Mouse (Mus musculus): Measurements from ENCODE around the gene Duox1. TPM values are rescaled to one million over a fixed set of nuclear protein-coding genes. Genes with fewer than 3 reads are reported as not detected.

The Duox1 gene
- polyA plus RNA-seq (2012; rRNA removed), result 0.11 and 0.16 TPM in 2 replicates

GRCm38 (mm10) chr2:122315372-122315771, at the start of gene Duox1:
TSS of gene Duox1 (plus strand) at chr2:122315672.
- no peak within 1 kb of the TSS for H3K4me3 ChIP-seq (ENCODE audit: low read depth, low read length)
- TF ChIP-seq CTCF (IDR thresholded peaks at IDR 0.05; ENCODE audit: extremely low read depth, insufficient read length, insufficient replicate concordance, low read depth, low read length), result no peak
- TF ChIP-seq POLR2A (IDR thresholded peaks at IDR 0.05; ENCODE audit: low read depth, low read length), result no peak
- H3K27me3 ChIP-seq (ENCODE audit: control insufficient read depth, insufficient read depth, low read length), result peaks cover 5% of the 10 kb centered on the region; the same call in 1 of the 2 replicates
- H3K4me1 ChIP-seq (ENCODE audit: control insufficient read depth, insufficient read depth, insufficient read length, low read length), result peaks cover 7% of the 10 kb centered on the region
- H3K36me3 ChIP-seq (ENCODE audit: control insufficient read depth, insufficient read depth, low read length), result no peaks in the 10 kb centered on the region
- WGBS, result 89% methylated on average over 7 of the region's 7 CpGs
- no peak within 1 kb of the TSS for H3K27ac ChIP-seq (ENCODE audit: insufficient read depth, low read depth, low read length)

GRCm38 (mm10) chr2:122266407-122267193, 48.9 kb upstream of the Duox1 start:
- peak overlapping the region; percentile 91 for H3K27ac ChIP-seq (ENCODE audit: insufficient read depth, low read depth, low read length)
- no peaks in the 10 kb centered on the region for H3K27me3 ChIP-seq (ENCODE audit: control insufficient read depth, insufficient read depth, low read length)
- no peak overlapping the region for H3K4me3 ChIP-seq (ENCODE audit: low read depth, low read length)
- 41% methylated on average over 7 of the region's 7 CpGs for WGBS
- H3K36me3 ChIP-seq (ENCODE audit: control insufficient read depth, insufficient read depth, low read length), result peaks cover 8% of the 10 kb centered on the region
- H3K4me1 ChIP-seq (ENCODE audit: control insufficient read depth, insufficient read depth, insufficient read length, low read length), result peaks cover 35% of the 10 kb centered on the region; the same call in 1 of the 2 replicates
- TF ChIP-seq CTCF (IDR thresholded peaks at IDR 0.05; ENCODE audit: extremely low read depth, insufficient read length, insufficient replicate concordance, low read depth, low read length) (peak; percentile 48; the same call in 1 of the 2 replicates), POLR2A (IDR thresholded peaks at IDR 0.05; ENCODE audit: low read depth, low read length) (no peak; the same call in 1 of the 2 replicates)

GRCm38 (mm10) chr2:122278769-122279168, 36.7 kb upstream of the Duox1 start:
- TF ChIP-seq CTCF (IDR thresholded peaks at IDR 0.05; ENCODE audit: extremely low read depth, insufficient read length, insufficient replicate concordance, low read depth, low read length) (no peak), POLR2A (IDR thresholded peaks at IDR 0.05; ENCODE audit: low read depth, low read length) (no peak)
- 30% methylated on average over 3 of the region's 3 CpGs for WGBS

GRCm38 (mm10) chr2:122284091-122284490, 31.4 kb upstream of the Duox1 start:
- no peak overlapping the region for H3K27ac ChIP-seq (ENCODE audit: insufficient read depth, low read depth, low read length)
- WGBS, result 79% methylated on average over 9 of the region's 9 CpGs
- no peaks in the 10 kb centered on the region for H3K27me3 ChIP-seq (ENCODE audit: control insufficient read depth, insufficient read depth, low read length)
- H3K4me1 ChIP-seq (ENCODE audit: control insufficient read depth, insufficient read depth, insufficient read length, low read length), result no peaks in the 10 kb centered on the region
- no peak overlapping the region for H3K4me3 ChIP-seq (ENCODE audit: low read depth, low read length)
- H3K36me3 ChIP-seq (ENCODE audit: control insufficient read depth, insufficient read depth, low read length), result peaks cover 29% of the 10 kb centered on the region
- no peak for TF ChIP-seq POLR2A (IDR thresholded peaks at IDR 0.05; ENCODE audit: low read depth, low read length)
- TF ChIP-seq CTCF (IDR thresholded peaks at IDR 0.05; ENCODE audit: extremely low read depth, insufficient read length, insufficient replicate concordance, low read depth, low read length), result no peak

More at GRCm38 (mm10) chr2:122278769-122279168, 36.7 kb upstream of the Duox1 start:
- Histone ChIP-seq H3K27ac (ENCODE audit: insufficient read depth, low read depth, low read length) (no peak overlapping the region), H3K27me3 (ENCODE audit: control insufficient read depth, insufficient read depth, low read length) (no peaks in the 10 kb centered on the region), H3K36me3 (ENCODE audit: control insufficient read depth, insufficient read depth, low read length) (peaks cover 19% of the 10 kb centered on the region), H3K4me1 (ENCODE audit: control insufficient read depth, insufficient read depth, insufficient read length, low read length) (peaks cover 12% of the 10 kb centered on the region; the same call in 1 of the 2 replicates), H3K4me3 (ENCODE audit: low read depth, low read length) (no peak overlapping the region)

GRCm38 (mm10) chr2:122286137-122286536, 29.3 kb upstream of the Duox1 start:
- WGBS, result 25% methylated on average over 7 of the region's 7 CpGs
- Histone ChIP-seq H3K27me3 (ENCODE audit: control insufficient read depth, insufficient read depth, low read length) (no peaks in the 10 kb centered on the region), H3K27ac (ENCODE audit: insufficient read depth, low read depth, low read length) (no peak overlapping the region), H3K4me3 (ENCODE audit: low read depth, low read length) (no peak overlapping the region), H3K4me1 (ENCODE audit: control insufficient read depth, insufficient read depth, insufficient read length, low read length) (no peaks in the 10 kb centered on the region), H3K36me3 (ENCODE audit: control insufficient read depth, insufficient read depth, low read length) (peaks cover 32% of the 10 kb centered on the region)
- TF ChIP-seq CTCF (IDR thresholded peaks at IDR 0.05; ENCODE audit: extremely low read depth, insufficient read length, insufficient replicate concordance, low read depth, low read length), result no peak

- Histone ChIP-seq H3K4me1 (ENCODE audit: control insufficient read depth, insufficient read depth, insufficient read length, low read length) (peaks cover 3% of the 10 kb centered on the region; the same call in 1 of the 2 replicates), H3K36me3 (ENCODE audit: control insufficient read depth, insufficient read depth, low read length) (peaks cover 12% of the 10 kb centered on the region), H3K27ac (ENCODE audit: insufficient read depth, low read depth, low read length) (no peak overlapping the region), H3K4me3 (ENCODE audit: low read depth, low read length) (no peak overlapping the region), H3K27me3 (ENCODE audit: control insufficient read depth, insufficient read depth, low read length) (0 out of 2 replicates have a peak, but pooled peaks cover 6% of the 10 kb centered on the region)
- WGBS, result 59% methylated on average over 7 of the region's 7 CpGs
- TF ChIP-seq CTCF (IDR thresholded peaks at IDR 0.05; ENCODE audit: extremely low read depth, insufficient read length, insufficient replicate concordance, low read depth, low read length), result no peak
- TF ChIP-seq POLR2A (IDR thresholded peaks at IDR 0.05; ENCODE audit: low read depth, low read length), result no peak
Measured at GRCm38 (mm10) chr2:122294916-122295315, 20.6 kb upstream of the Duox1 start.

Measured in small intestine, adult 2 months (tissue).